Mouse (Mus musculus) lung, adult 2 months (tissue): Measurements from ENCODE around the gene Kmt2b.

ENCODE experiments used
- CTCF ChIP-seq: fragments of 200-500 bp; IDR thresholded peaks from 2 replicates; pipeline ENCODE4 v1.5.1; 2011; ENCODE audit warnings: mild to moderate bottlenecking, low read length, control low read depth; ENCODE audit not compliant: insufficient read depth
- POLR2A ChIP-seq: fragments of 200-500 bp; IDR thresholded peaks from 2 replicates; pipeline ENCODE4 v1.6.1; 2011; ENCODE audit warnings: low read depth, mild to moderate bottlenecking, control low read depth, low read length, borderline replicate concordance; ENCODE audit errors: extremely low read depth

- TF ChIP-seq CTCF (no peak), POLR2A (no peak)
Measured at GRCm38 (mm10) chr7:30581547-30581946, 7.0 kb downstream of the Kmt2b start.
